Mouse (Mus musculus) cerebellum, adult (tissue): Measurements from ENCODE around the gene Cep57.
"Not testable (repeated sequence)": the region's sequence is repeated elsewhere in the genome, so short reads cannot be mapped to it uniquely, and the experiment has no call there.

Source experiments
- ATAC-seq: cut with Nextera tagmentation; 2 replicates; pipeline ENCODE4 v1.9.2; 2017; ENCODE audit warnings: mild to moderate bottlenecking, moderate library complexity, mixed read lengths; ENCODE audit not compliant: insufficient number of reproducible peaks, low FRiP score, low TSS enrichment

The Cep57 gene

GRCm38 (mm10) chr9:13804480-13804879 lies 22.4 kb downstream of the Cep57 start:
- ATAC-seq: no peak

- ATAC-seq: no peak
Observed at GRCm38 (mm10) chr9:13794756-13795155, 32.2 kb downstream of the Cep57 start.

GRCm38 (mm10) chr9:13794302-13794701 lies 32.6 kb downstream of the Cep57 start:
- ATAC-seq: no peak

DNA sequence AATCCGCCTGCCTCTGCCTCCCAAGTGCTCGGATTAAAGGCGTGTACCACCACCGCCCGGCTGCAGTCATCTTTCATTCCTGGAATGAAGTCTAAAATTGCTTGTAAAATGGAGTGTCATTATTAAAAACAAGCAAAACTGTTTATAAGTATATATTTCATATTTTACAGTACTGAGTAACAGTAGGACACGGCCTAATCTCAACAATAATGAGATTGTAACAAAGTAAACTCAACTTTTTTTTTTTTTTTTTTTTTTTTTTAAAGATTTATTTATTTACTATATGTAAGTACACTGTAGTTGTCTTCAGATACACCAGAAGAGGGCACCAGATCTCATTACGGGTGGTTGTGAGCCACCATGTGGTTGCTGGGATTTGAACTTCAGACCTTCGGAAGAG lies 36.0 kb downstream of the Cep57 start:
- not testable (repeated sequence) for ATAC-seq

GRCm38 (mm10) chr9:13781985-13782384 lies 44.9 kb downstream of the Cep57 start:
- ATAC-seq: no peak

DNA sequence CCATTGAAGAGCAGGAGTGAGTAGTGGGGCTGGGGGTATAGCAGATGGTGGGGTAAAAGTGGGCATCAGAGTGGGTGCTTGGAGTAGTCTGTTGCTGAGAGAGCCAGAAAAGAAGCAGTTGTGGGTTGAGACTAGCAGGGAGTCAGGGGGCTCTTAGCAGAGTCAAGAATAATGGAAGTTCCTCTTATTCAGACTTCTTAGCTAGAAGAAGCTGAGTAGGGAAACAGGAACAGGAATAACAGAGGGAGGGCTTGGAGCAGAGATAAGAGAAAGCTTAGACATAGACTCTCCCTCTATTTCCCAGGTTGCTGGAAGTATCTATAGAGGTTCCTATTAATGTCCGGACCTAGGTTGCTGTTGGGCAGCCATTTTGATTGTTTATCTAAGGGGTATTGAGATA lies 52.2 kb downstream of the Cep57 start:
- ATAC-seq: no peak

- ATAC-seq: no peak
Observed at GRCm38 (mm10) chr9:13766570-13766969, 60.3 kb downstream of the Cep57 start.

- no peak for ATAC-seq
Observed at GRCm38 (mm10) chr9:13765624-13766023, 61.3 kb downstream of the Cep57 start.

GRCm38 (mm10) chr9:13760430-13760829 lies 66.5 kb downstream of the Cep57 start:
- ATAC-seq: no peak
